Mouse (Mus musculus) WW6 (cell line): ENCODE measurements around the gene Bcap31.

Source experiments
- DNase-seq: peaks from one replicate; pipeline ENCODE4 v3.0.0-alpha.2; 2013; ENCODE audit warnings: low read depth, low spot score

Bcap31 gene

GRCm38 (mm10) chrX:73676668-73677067 lies 39.3 kb downstream of the Bcap31 start:
- no peak for DNase-seq

GRCm38 (mm10) chrX:73675231-73675630 lies 40.7 kb downstream of the Bcap31 start:
- DNase-seq: no peak

- DNase-seq: no peak
Observed at GRCm38 (mm10) chrX:73673968-73674661, 41.9 kb downstream of the Bcap31 start.

- DNase-seq: no peak
Observed at GRCm38 (mm10) chrX:73673619-73673967, 42.4 kb downstream of the Bcap31 start.

- no peak for DNase-seq
Observed at GRCm38 (mm10) chrX:73672879-73673618, 42.9 kb downstream of the Bcap31 start, which contains the start of gene Slc6a8. Gene Slc6a8 (plus strand): TSS chrX:73673150.

- peak; percentile 45 for DNase-seq
Observed at GRCm38 (mm10) chrX:73672031-73672431, 43.9 kb downstream of the Bcap31 start.

GRCm38 (mm10) chrX:73663143-73663542 lies 52.8 kb downstream of the Bcap31 start:
- no peak for DNase-seq

GRCm38 (mm10) chrX:73660284-73660665 lies 55.7 kb downstream of the Bcap31 start:
- no peak for DNase-seq

- no peak for DNase-seq
Observed at GRCm38 (mm10) chrX:73659575-73660283, 56.2 kb downstream of the Bcap31 start, which contains the start of gene Pnck. Gene Pnck (minus strand): TSS chrX:73660117.

- DNase-seq: no peak
Observed at GRCm38 (mm10) chrX:73658936-73659574, 56.9 kb downstream of the Bcap31 start.

GRCm38 (mm10) chrX:73658391-73658790 lies 57.6 kb downstream of the Bcap31 start:
- no peak for DNase-seq

- no peak for DNase-seq
Observed at GRCm38 (mm10) chrX:73655529-73655928, 60.4 kb downstream of the Bcap31 start.

- DNase-seq: no peak
Observed at GRCm38 (mm10) chrX:73654177-73654576, 61.8 kb downstream of the Bcap31 start.

GRCm38 (mm10) chrX:73653392-73653791 lies 62.6 kb downstream of the Bcap31 start:
- DNase-seq: no peak

GRCm38 (mm10) chrX:73650869-73651268 lies 65.1 kb downstream of the Bcap31 start:
- no peak for DNase-seq

GRCm38 (mm10) chrX:73645121-73645520 lies 70.9 kb downstream of the Bcap31 start:
- DNase-seq: no peak

- no peak for DNase-seq
Observed at GRCm38 (mm10) chrX:73639901-73640469, 76.0 kb downstream of the Bcap31 start.

GRCm38 (mm10) chrX:73639255-73639675 lies 76.7 kb downstream of the Bcap31 start, which contains the start of gene Dusp9:
Gene Dusp9 (plus strand): TSS chrX:73639419.
- DNase-seq: peak; percentile 50

- DNase-seq: no peak
Observed at GRCm38 (mm10) chrX:73637415-73637814, 78.6 kb downstream of the Bcap31 start.
